ENCODE assay signal across 26 mouse cellular contexts in the genomic region with DNA sequence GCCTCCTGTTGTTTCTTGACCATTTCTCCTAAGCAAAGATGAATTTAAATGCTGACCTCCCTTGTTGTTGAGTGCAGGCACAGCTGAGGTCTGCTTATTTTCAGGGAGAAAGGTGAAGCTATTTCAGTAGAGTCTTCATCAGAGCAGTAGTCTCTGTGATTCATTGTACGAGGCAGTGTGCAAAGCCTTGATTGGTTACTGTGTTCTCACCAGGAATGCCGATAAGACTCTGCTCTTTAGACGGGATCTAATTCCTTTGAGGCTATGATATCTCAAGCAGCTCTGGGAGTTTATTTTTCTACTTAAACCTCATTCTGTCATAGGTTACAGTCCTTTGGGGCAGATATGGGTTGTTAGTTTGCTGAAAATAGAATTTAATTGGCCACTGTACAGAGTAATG.
DNase-seq lines count a peak whose midpoint lies in the region; ATAC-seq and TF ChIP-seq lines count a peak whose summit lies in the region.
"Had no signal": no experiment of that assay in that cellular context is flagged by ENCODE, and none has a peak within 500 bp of the region (broad histone marks: within the 10 kb centered on the region; RNA-seq: fewer than 3 reads in every experiment).

No protein-coding gene starts in this region.

- peak overlapping the region; percentile 53 for H3K27ac ChIP-seq in heart, embryonic 12.5 days (ENCODE audit: poor library complexity, severe bottlenecking)
- H3K27ac ChIP-seq in heart, postnatal 0 days (ENCODE audit: low read depth): no peak overlapping the region
- peak overlapping the region; percentile 57 for H3K27ac ChIP-seq in liver, embryonic 13.5 days
- 0 out of 2 replicates have a peak overlapping the region, but pooled peaks have one; percentile 7 for H3K27ac ChIP-seq in liver, embryonic 15.5 days (replicated peaks)
- H3K27ac ChIP-seq: embryonic facial prominence, embryonic 13.5 days; forebrain, embryonic 12.5 days; limb, embryonic 12.5 days had no signal

- peak overlapping the region; percentile 34 for H3K4me2 ChIP-seq in heart, embryonic 12.5 days
- no peak overlapping the region for H3K4me2 ChIP-seq in heart, postnatal 0 days (ENCODE audit: low read depth, low read length)
- peak overlapping the region; percentile 30 for H3K4me2 ChIP-seq in liver, embryonic 13.5 days
- H3K4me2 ChIP-seq in liver, embryonic 15.5 days: peak overlapping the region; percentile 26; the same call in 1 of the 2 replicates
- H3K4me2 ChIP-seq: embryonic facial prominence, embryonic 13.5 days; forebrain, embryonic 12.5 days; limb, embryonic 12.5 days had no signal

- TF ChIP-seq EP300 in heart, postnatal 0 days (IDR thresholded peaks at IDR 0.05; ENCODE audit: low read depth): no peak

- no peaks in the 10 kb centered on the region for H3K27me3 ChIP-seq in heart, embryonic 12.5 days (replicated peaks)
- H3K27me3 ChIP-seq in heart, postnatal 0 days (ENCODE audit: control insufficient read depth, insufficient read depth, low read length): no peaks in the 10 kb centered on the region
- H3K27me3 ChIP-seq in liver, embryonic 13.5 days: no peaks in the 10 kb centered on the region
- no peaks in the 10 kb centered on the region for H3K27me3 ChIP-seq in liver, embryonic 15.5 days
- H3K27me3 ChIP-seq: embryonic facial prominence, embryonic 13.5 days; forebrain, embryonic 12.5 days; limb, embryonic 12.5 days; megakaryocyte, embryonic 14.5 days had no signal

- DNase-seq in heart, postnatal 10 days: no peak
- peak; percentile 16 for DNase-seq in heart, postnatal 0 days (ENCODE audit: low spot score)
- no peak for DNase-seq in heart, postnatal 36 days
- no peak for DNase-seq in liver, embryonic 13.5 days
- no peak for DNase-seq in layer of hippocampus, postnatal 36 days
- DNase-seq: adrenal gland, postnatal 25 days; B cell, adult 2 months; cerebellum, adult 11-12 months; cerebellum, adult 9-11 months; embryo, embryonic 11 days; gastrocnemius, postnatal 14 days; kidney, adult 9 months; kidney, postnatal 10 days; lung, adult 18-20 months; lung, postnatal 4 days; midbrain, embryonic 14.5 days; thymus, postnatal 4 days had no signal

- 9% methylated on average over 3 of the region's 3 CpGs for WGBS in heart, embryonic 12.5 days
- 19% methylated on average over 3 of the region's 3 CpGs for WGBS in heart, postnatal 0 days
- WGBS in liver, embryonic 13.5 days (ENCODE audit: insufficient replicate concordance): 62% methylated on average over 3 of the region's 3 CpGs
- 59% methylated on average over 3 of the region's 3 CpGs for WGBS in liver, embryonic 15.5 days (ENCODE audit: insufficient replicate concordance)

- no peaks in the 10 kb centered on the region for H3K9me3 ChIP-seq in heart, embryonic 12.5 days (replicated peaks)
- H3K9me3 ChIP-seq in heart, postnatal 0 days (replicated peaks; ENCODE audit: control insufficient read depth, low read length): no peaks in the 10 kb centered on the region
- H3K9me3 ChIP-seq in liver, embryonic 13.5 days (replicated peaks): no peaks in the 10 kb centered on the region
- H3K9me3 ChIP-seq in liver, embryonic 15.5 days (replicated peaks): no peaks in the 10 kb centered on the region
- H3K9me3 ChIP-seq: embryonic facial prominence, embryonic 13.5 days; forebrain, embryonic 12.5 days; limb, embryonic 12.5 days; megakaryocyte, embryonic 14.5 days had no signal

- H3K9ac ChIP-seq in heart, embryonic 12.5 days: no peak overlapping the region
- no peak overlapping the region for H3K9ac ChIP-seq in heart, postnatal 0 days (replicated peaks; ENCODE audit: low read depth, low read length)
- no peak overlapping the region for H3K9ac ChIP-seq in liver, embryonic 13.5 days
- no peak overlapping the region for H3K9ac ChIP-seq in liver, embryonic 15.5 days
- H3K9ac ChIP-seq: embryonic facial prominence, embryonic 13.5 days; forebrain, embryonic 12.5 days; limb, embryonic 12.5 days had no signal

- no peak for TF ChIP-seq CTCF in heart, postnatal 0 days (IDR thresholded peaks at IDR 0.05; ENCODE audit: low read depth)

- peaks cover 26% of the 10 kb centered on the region for H3K4me1 ChIP-seq in heart, embryonic 12.5 days (replicated peaks)
- H3K4me1 ChIP-seq in heart, postnatal 0 days (ENCODE audit: control insufficient read depth, insufficient read depth): peaks cover 9% of the 10 kb centered on the region
- peaks cover 76% of the 10 kb centered on the region for H3K4me1 ChIP-seq in liver, embryonic 13.5 days (replicated peaks)
- peaks cover 69% of the 10 kb centered on the region for H3K4me1 ChIP-seq in liver, embryonic 15.5 days (replicated peaks)
- H3K4me1 ChIP-seq: embryonic facial prominence, embryonic 13.5 days had no signal

- intact Hi-C loops in heart, postnatal 10 days (cut with DNase I): no loop called here
- intact Hi-C loops in heart, postnatal 36 days (cut with DNase I): no loop called here

- H3K36me3 ChIP-seq in heart, embryonic 12.5 days: no peaks in the 10 kb centered on the region
- H3K36me3 ChIP-seq in heart, postnatal 0 days (replicated peaks; ENCODE audit: control insufficient read depth, insufficient read depth, low read length): no peaks in the 10 kb centered on the region
- H3K36me3 ChIP-seq in liver, embryonic 13.5 days: no peaks in the 10 kb centered on the region
- H3K36me3 ChIP-seq in liver, embryonic 15.5 days (replicated peaks): no peaks in the 10 kb centered on the region
- H3K36me3 ChIP-seq: embryonic facial prominence, embryonic 13.5 days; forebrain, embryonic 12.5 days; limb, embryonic 12.5 days had no signal

- no peak overlapping the region for H3K4me3 ChIP-seq in heart, embryonic 12.5 days
- H3K4me3 ChIP-seq in heart, postnatal 0 days (ENCODE audit: low read depth, low read length): no peak overlapping the region
- no peak overlapping the region for H3K4me3 ChIP-seq in liver, embryonic 13.5 days (replicated peaks)
- no peak overlapping the region for H3K4me3 ChIP-seq in liver, embryonic 15.5 days (replicated peaks)
- H3K4me3 ChIP-seq: embryonic facial prominence, embryonic 13.5 days; erythroblast, embryonic 14.5 days; forebrain, embryonic 12.5 days; limb, embryonic 12.5 days; megakaryocyte, embryonic 14.5 days had no signal

- ATAC-seq in heart, embryonic 12.5 days (ENCODE audit: insufficient number of reproducible peaks, low FRiP score): peak; percentile 61; the same call in 1 of the 2 replicates
- peak; percentile 27; the same call in 1 of the 2 replicates for ATAC-seq in heart, postnatal 0 days (ENCODE audit: insufficient read depth, low read depth)
- ATAC-seq in liver, embryonic 13.5 days (ENCODE audit: low read depth): no peak
- no peak for ATAC-seq in liver, embryonic 15.5 days (ENCODE audit: insufficient read depth)
- ATAC-seq: hindbrain, embryonic 16.5 days; lung, postnatal 0 days had no signal

Comparison
In these comparisons a context has a peak if more than half of its experiments do, and no peak if none do; other contexts are left out.
1. ATAC-seq: peak in heart, embryonic 12.5 days (single experiment) and heart, postnatal 0 days (single experiment); none in liver, embryonic 13.5 days (single experiment) and liver, embryonic 15.5 days (single experiment).